Mouse (Mus musculus): ENCODE results near the gene Klk1b1. TPM values are rescaled to one million over a fixed set of nuclear protein-coding genes. Genes with fewer than 3 reads are reported as not detected.
"Not testable (repeated sequence)": the region's sequence is repeated elsewhere in the genome, so short reads cannot be mapped to it uniquely, and the experiment has no call there.

Gene Klk1b1
- polyA plus RNA-seq, 1 experiment from 2014 or later, result not detected

DNA sequence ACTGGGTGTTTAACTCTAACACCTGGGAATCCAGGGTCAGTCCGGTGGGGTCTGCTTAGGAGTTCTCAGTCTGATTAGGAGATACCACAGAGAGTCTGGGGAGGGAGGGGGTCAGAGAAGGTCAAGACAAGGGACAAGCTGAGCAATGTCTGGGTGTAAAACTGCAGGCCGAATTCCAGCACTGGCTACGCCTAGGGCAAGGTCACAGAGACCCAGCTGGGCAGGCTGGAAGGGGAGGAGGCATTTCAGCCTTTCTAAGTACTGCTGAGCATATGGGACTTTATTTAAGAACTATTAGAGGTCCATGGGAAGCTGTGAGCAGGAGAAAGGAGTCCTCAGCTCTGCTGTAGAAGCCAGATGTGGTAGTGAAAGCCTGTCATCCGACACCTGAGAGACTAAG lies 34.2 kb upstream of the Klk1b1 start:
- no peak overlapping the region for H3K4me2 ChIP-seq (ENCODE audit: low read length)
- no peak overlapping the region for H3K4me3 ChIP-seq (ENCODE audit: low read length)
- H3K27ac ChIP-seq (ENCODE audit: low read depth, low read length), result no peak overlapping the region
- no peak overlapping the region for H3K9ac ChIP-seq (ENCODE audit: low read depth, low read length)
- no peaks in the 10 kb centered on the region for H3K27me3 ChIP-seq (replicated peaks; ENCODE audit: control insufficient read depth, insufficient read depth, low read length)
- H3K36me3 ChIP-seq (ENCODE audit: control insufficient read depth, insufficient read depth, low read length), result no peaks in the 10 kb centered on the region
- H3K9me3 ChIP-seq (ENCODE audit: control insufficient read depth, low read length), result no peaks in the 10 kb centered on the region
- ATAC-seq, result no peak
- WGBS, result 65% methylated on average over 4 of the region's 4 CpGs
- no peaks in the 10 kb centered on the region for H3K4me1 ChIP-seq (ENCODE audit: control insufficient read depth, insufficient read depth, low read depth, low read length)

DNA sequence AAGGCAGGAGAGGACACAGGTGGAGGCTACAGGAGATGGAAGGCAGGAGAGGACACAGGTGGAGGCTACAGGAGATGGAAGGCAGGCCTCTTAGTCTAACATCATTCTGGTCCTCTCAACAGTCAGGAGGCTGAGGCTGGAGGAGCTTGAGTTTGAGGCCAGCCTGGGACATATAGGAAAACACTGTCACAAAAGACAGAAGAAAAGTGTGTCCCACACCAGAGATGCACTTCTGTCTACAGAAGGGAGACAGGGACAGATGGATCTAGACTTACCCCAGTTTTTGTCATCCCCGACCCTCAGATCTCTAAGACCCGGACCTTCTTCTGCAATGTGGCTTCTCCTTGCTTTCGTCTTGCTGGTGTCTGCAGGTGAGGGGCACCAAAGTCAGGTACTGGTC lies 33.1 kb upstream of the Klk1b1 start, which contains the start of gene Klk15:
Klk15 (plus strand) TSS at position 301 of the 400 bp plus-strand sequence.
- no peak for ATAC-seq
- WGBS, result 92% methylated on average over 3 of the region's 3 CpGs
- Histone ChIP-seq H3K9me3 (ENCODE audit: control insufficient read depth, low read length) (no peaks in the 10 kb centered on the region), H3K4me2 (ENCODE audit: low read length) (no peak within 1 kb of the TSS), H3K4me1 (ENCODE audit: control insufficient read depth, insufficient read depth, low read depth, low read length) (no peaks in the 10 kb centered on the region), H3K9ac (ENCODE audit: low read depth, low read length) (no peak within 1 kb of the TSS), H3K27me3 (replicated peaks; ENCODE audit: control insufficient read depth, insufficient read depth, low read length) (no peaks in the 10 kb centered on the region), H3K27ac (ENCODE audit: low read depth, low read length) (no peak within 1 kb of the TSS), H3K4me3 (ENCODE audit: low read length) (no peak within 1 kb of the TSS), H3K36me3 (ENCODE audit: control insufficient read depth, insufficient read depth, low read length) (no peaks in the 10 kb centered on the region)

DNA sequence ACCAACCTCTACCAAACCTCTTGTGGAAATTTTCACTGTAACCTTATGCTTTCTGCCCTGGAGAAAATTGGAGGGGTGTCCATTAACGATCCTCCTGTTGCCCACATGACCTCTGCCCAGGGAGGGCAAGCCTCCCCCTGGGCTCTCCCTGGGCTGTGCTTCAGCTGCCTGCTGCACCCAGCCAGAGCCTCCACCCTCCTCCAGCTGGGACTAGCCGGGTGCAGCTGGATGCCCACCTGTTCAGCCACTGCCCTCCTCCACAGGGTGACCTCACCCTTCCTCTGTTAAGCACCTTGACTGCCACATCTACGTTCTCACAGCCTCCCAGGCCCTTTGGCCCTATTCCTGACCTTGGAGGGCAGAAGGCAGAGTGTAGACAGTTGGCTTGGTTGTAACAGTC lies 31.8 kb upstream of the Klk1b1 start:
- Histone ChIP-seq H3K27ac (ENCODE audit: low read depth, low read length) (no peak overlapping the region), H3K4me1 (ENCODE audit: control insufficient read depth, insufficient read depth, low read depth, low read length) (no peaks in the 10 kb centered on the region), H3K4me2 (ENCODE audit: low read length) (no peak overlapping the region), H3K9ac (ENCODE audit: low read depth, low read length) (no peak overlapping the region), H3K36me3 (ENCODE audit: control insufficient read depth, insufficient read depth, low read length) (no peaks in the 10 kb centered on the region), H3K9me3 (ENCODE audit: control insufficient read depth, low read length) (no peaks in the 10 kb centered on the region), H3K4me3 (ENCODE audit: low read length) (no peak overlapping the region), H3K27me3 (replicated peaks; ENCODE audit: control insufficient read depth, insufficient read depth, low read length) (no peaks in the 10 kb centered on the region)
- ATAC-seq, result no peak
- 76% methylated on average over 3 of the region's 3 CpGs for WGBS

DNA sequence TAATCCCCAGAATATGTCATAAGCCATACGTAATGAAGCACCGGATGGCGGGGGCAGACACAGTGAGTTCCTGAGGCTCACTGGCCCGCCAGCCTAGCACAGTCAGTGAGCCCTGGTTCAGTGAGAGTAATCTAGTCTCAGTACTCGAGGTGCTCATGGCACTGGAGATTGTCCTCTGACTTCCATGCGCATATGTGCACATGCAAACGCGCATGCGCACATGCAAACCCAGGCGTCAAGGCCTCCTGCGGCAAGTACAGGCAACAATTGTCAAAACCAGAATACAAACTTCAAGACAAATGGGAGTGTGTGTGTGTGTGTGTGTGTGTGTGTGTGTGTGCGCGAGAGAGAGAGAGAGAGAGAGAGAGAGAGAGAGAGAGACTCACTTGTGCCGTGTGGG lies 30.0 kb upstream of the Klk1b1 start:
- 85% methylated on average over 14 of the region's 14 CpGs for WGBS
- Histone ChIP-seq H3K36me3 (ENCODE audit: control insufficient read depth, insufficient read depth, low read length) (no peaks in the 10 kb centered on the region), H3K4me2 (ENCODE audit: low read length) (no peak overlapping the region), H3K9me3 (ENCODE audit: control insufficient read depth, low read length) (no peaks in the 10 kb centered on the region), H3K4me3 (ENCODE audit: low read length) (no peak overlapping the region), H3K9ac (ENCODE audit: low read depth, low read length) (no peak overlapping the region), H3K4me1 (ENCODE audit: control insufficient read depth, insufficient read depth, low read depth, low read length) (no peaks in the 10 kb centered on the region), H3K27ac (ENCODE audit: low read depth, low read length) (no peak overlapping the region), H3K27me3 (replicated peaks; ENCODE audit: control insufficient read depth, insufficient read depth, low read length) (no peaks in the 10 kb centered on the region)
- ATAC-seq, result no peak

DNA sequence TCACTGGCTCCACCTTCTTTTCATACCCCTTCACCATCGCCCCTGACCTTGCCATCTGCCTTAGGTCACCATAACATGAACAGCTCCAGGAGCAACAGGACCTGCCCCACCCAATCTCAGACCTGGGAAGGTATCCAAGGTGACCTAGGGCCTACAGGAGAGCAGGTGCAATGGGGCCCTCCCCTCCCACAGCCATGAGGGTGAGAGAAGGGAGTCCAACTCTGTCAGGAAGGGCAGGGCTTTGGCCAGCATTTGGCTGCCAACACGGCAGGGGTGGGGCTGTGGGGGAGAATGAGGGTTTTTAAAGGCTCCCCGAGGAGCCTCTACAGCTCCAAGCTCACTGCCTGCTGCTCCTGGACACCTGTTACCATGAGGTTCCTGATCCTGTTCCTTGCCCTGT lies 24.3 kb upstream of the Klk1b1 start:
- H3K9me3 ChIP-seq (ENCODE audit: control insufficient read depth, low read length); H3K4me2 ChIP-seq (ENCODE audit: low read length); H3K36me3 ChIP-seq (ENCODE audit: control insufficient read depth, insufficient read depth, low read length); H3K4me3 ChIP-seq (ENCODE audit: low read length); H3K4me1 ChIP-seq (ENCODE audit: control insufficient read depth, insufficient read depth, low read depth, low read length); H3K9ac ChIP-seq (ENCODE audit: low read depth, low read length); H3K27me3 ChIP-seq (replicated peaks; ENCODE audit: control insufficient read depth, insufficient read depth, low read length); H3K27ac ChIP-seq (ENCODE audit: low read depth, low read length); ATAC-seq: not testable (repeated sequence)
- WGBS, result 50% methylated on average over 3 of the region's 3 CpGs

DNA sequence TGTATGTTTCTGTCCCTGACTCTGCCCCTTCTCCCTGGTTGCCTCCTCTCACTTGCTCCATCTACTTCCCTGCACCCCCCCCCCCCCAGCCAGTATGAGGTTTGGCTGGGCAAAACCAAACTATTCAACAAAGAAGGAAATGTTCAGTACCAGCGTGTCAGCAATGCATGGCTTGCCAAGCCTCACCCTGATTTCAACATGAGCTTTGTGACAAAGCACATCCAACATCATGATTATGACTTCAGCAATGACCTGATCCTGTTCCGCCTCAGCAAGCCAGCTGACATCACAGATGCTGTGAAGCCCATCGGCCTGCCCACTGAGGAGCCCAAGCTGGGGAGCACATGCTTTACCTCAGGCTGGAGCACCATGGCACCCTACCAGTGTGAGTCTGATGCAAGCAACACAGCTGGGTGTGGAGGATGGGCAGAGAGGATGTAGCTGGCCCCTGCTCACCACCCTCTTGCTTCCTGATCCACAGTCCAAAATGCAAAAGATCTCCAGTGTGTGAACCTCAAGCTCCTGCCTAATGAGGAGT lies 21.8 kb upstream of the Klk1b1 start:
- Histone ChIP-seq H3K36me3 (ENCODE audit: control insufficient read depth, insufficient read depth, low read length) (no peaks in the 10 kb centered on the region), H3K4me2 (ENCODE audit: low read length) (no peak overlapping the region), H3K9me3 (ENCODE audit: control insufficient read depth, low read length) (no peaks in the 10 kb centered on the region), H3K4me3 (ENCODE audit: low read length) (no peak overlapping the region), H3K27me3 (replicated peaks; ENCODE audit: control insufficient read depth, insufficient read depth, low read length) (no peaks in the 10 kb centered on the region), H3K27ac (ENCODE audit: low read depth, low read length) (no peak overlapping the region), H3K4me1 (ENCODE audit: control insufficient read depth, insufficient read depth, low read depth, low read length) (no peaks in the 10 kb centered on the region), H3K9ac (ENCODE audit: low read depth, low read length) (no peak overlapping the region)
- 85% methylated on average over 3 of the region's 3 CpGs for WGBS
- ATAC-seq, result no peak

DNA sequence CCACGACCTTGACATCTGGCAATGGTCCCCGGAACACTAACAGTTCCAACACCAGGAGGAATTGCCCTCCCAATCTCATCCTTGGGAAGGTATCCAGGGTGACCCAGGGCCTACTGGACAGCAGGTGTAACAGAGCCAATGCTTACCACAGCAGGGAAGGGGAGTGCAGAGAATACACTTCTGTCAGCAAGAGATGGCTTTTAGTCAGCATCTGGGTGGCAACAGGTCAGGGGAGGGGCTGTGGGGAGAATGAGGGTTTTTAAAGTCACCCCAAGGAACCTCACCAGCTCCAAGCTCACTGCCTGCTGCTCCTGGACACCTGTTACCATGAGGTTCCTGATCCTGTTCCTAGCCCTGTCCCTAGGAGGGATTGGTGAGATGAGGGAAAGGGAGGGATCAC lies 16.2 kb upstream of the Klk1b1 start, which contains the start of gene Klk1b8:
Klk1b8 (plus strand) TSS at position 301 of the 400 bp plus-strand sequence.
- Histone ChIP-seq H3K4me2 (ENCODE audit: low read length) (no peak within 1 kb of the TSS), H3K27me3 (replicated peaks; ENCODE audit: control insufficient read depth, insufficient read depth, low read length) (no peaks in the 10 kb centered on the region), H3K4me3 (ENCODE audit: low read length) (no peak within 1 kb of the TSS), H3K36me3 (ENCODE audit: control insufficient read depth, insufficient read depth, low read length) (no peaks in the 10 kb centered on the region), H3K27ac (ENCODE audit: low read depth, low read length) (no peak within 1 kb of the TSS), H3K4me1 (ENCODE audit: control insufficient read depth, insufficient read depth, low read depth, low read length) (no peaks in the 10 kb centered on the region), H3K9me3 (ENCODE audit: control insufficient read depth, low read length) (no peaks in the 10 kb centered on the region), H3K9ac (ENCODE audit: low read depth, low read length) (no peak within 1 kb of the TSS)
- no peak for ATAC-seq
- WGBS, result 87% methylated on average over 2 of the region's 2 CpGs

DNA sequence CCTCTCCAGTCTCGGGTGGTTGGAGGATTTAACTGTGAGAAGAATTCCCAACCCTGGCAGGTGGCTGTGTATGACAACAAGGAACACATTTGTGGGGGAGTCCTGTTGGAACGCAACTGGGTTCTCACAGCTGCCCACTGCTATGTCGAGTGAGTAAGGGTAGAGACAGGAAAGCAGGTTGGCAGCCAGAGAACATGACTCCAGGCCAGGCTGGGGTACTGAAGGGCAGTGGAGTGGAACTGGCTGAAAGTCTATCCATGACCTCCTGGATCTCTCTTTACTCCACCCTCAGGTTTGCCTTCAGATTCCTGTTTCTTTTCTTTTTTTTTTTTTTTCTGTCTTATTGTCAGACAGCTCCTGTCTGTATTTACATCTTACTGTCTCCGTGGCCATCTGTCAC lies 13.8 kb upstream of the Klk1b1 start:
- no peak overlapping the region for H3K4me3 ChIP-seq (ENCODE audit: low read length)
- WGBS, result 58% methylated on average over 4 of the region's 4 CpGs

DNA sequence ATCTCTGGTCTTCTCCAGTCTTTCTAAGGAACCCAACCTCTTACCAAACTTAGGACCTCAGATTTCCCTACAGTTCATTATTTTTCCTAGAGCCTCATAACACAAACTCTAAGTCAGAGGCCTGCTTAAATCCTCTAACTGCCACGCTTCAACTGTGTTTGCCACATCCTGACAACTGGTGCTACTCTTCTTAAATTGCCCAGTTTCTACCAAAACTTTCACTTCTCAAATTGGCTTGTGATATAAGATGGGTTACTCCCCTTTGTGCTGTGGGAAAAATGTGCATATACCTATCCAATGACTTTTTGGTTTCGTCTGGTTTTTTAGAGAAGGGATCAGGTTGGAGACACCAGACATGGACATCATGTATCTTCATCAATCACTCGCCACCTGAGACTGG lies 507 bp downstream of the Klk1b1 start:
- H3K4me2 ChIP-seq (ENCODE audit: low read length), result no peak overlapping the region
- no peaks in the 10 kb centered on the region for H3K9me3 ChIP-seq (ENCODE audit: control insufficient read depth, low read length)
- 87% methylated on average over 3 of the region's 3 CpGs for WGBS
- no peak overlapping the region for H3K4me3 ChIP-seq (ENCODE audit: low read length)
- H3K36me3 ChIP-seq (ENCODE audit: control insufficient read depth, insufficient read depth, low read length), result no peaks in the 10 kb centered on the region
- ATAC-seq, result no peak
- no peak overlapping the region for H3K9ac ChIP-seq (ENCODE audit: low read depth, low read length)
- no peaks in the 10 kb centered on the region for H3K4me1 ChIP-seq (ENCODE audit: control insufficient read depth, insufficient read depth, low read depth, low read length)
- no peaks in the 10 kb centered on the region for H3K27me3 ChIP-seq (replicated peaks; ENCODE audit: control insufficient read depth, insufficient read depth, low read length)
- no peak overlapping the region for H3K27ac ChIP-seq (ENCODE audit: low read depth, low read length)

More for the DNA sequence above, 13.8 kb upstream of the Klk1b1 start:
- Histone ChIP-seq H3K27ac (ENCODE audit: low read depth, low read length) (no peak overlapping the region), H3K36me3 (ENCODE audit: control insufficient read depth, insufficient read depth, low read length) (no peaks in the 10 kb centered on the region), H3K9me3 (ENCODE audit: control insufficient read depth, low read length) (no peaks in the 10 kb centered on the region), H3K9ac (ENCODE audit: low read depth, low read length) (no peak overlapping the region), H3K4me2 (ENCODE audit: low read length) (no peak overlapping the region), H3K4me1 (ENCODE audit: control insufficient read depth, insufficient read depth, low read depth, low read length) (no peaks in the 10 kb centered on the region), H3K27me3 (replicated peaks; ENCODE audit: control insufficient read depth, insufficient read depth, low read length) (no peaks in the 10 kb centered on the region)
- no peak for ATAC-seq

DNA sequence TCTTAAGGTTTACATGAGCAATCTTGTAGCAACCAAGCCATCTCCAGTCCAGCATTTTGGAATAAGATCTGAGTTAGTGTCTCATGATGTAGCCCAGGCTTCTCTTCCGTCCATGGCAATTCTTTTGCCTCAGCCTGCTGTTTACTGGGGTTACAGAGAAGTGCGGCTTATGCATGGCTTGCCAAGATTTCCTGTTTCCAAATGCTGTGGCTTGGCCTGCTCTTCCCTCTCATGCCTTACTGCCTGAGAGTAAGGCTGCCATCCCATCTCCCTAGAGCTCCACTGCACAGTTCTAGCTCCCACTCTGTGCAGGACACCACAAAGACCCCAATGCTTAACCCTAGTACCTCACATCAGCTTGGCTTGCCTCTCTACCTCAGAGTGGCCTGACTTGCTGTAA lies 1.1 kb downstream of the Klk1b1 start:
- no peak overlapping the region for H3K9ac ChIP-seq (ENCODE audit: low read depth, low read length)
- H3K4me1 ChIP-seq (ENCODE audit: control insufficient read depth, insufficient read depth, low read depth, low read length), result no peaks in the 10 kb centered on the region
- H3K27ac ChIP-seq (ENCODE audit: low read depth, low read length), result no peak overlapping the region
- ATAC-seq, result no peak
- 88% methylated on average over 2 of the region's 2 CpGs for WGBS
- no peak overlapping the region for H3K4me2 ChIP-seq (ENCODE audit: low read length)
- H3K27me3 ChIP-seq (replicated peaks; ENCODE audit: control insufficient read depth, insufficient read depth, low read length), result no peaks in the 10 kb centered on the region
- H3K4me3 ChIP-seq (ENCODE audit: low read length), result no peak overlapping the region
- no peaks in the 10 kb centered on the region for H3K9me3 ChIP-seq (ENCODE audit: control insufficient read depth, low read length)
- H3K36me3 ChIP-seq (ENCODE audit: control insufficient read depth, insufficient read depth, low read length), result no peaks in the 10 kb centered on the region

Data from hindbrain, embryonic 16.5 days (tissue).